Mouse (Mus musculus): Measurements from ENCODE around the gene Fam124b. TPM values are rescaled to one million over a fixed set of nuclear protein-coding genes. Genes with fewer than 3 reads are reported as not detected.

Gene Fam124b
- total RNA-seq (2022) = under 1 TPM; 0.11 to 0.15 (median 0.14) TPM

DNA sequence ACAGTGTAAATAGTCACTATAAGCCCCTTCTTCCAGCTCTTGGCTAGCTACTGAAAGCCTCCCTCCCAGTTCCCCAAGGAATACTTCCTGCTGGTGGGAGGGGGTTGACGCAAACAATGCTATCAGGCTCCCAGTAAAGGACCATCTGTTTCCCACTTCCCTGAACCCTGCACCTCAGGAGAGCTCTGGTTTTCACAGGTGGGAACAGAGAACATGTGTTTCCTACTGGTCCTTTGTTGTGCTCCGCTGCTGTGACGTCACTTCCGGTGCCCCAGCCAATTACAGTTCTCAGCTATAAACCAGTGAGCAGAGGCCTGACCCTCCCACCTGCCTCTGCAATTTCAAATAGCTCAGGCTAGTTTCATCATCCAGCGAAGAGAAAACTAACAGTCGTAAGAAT is at the start of gene Fam124b:
Gene Fam124b (minus strand): TSS at position 206 of the 400 bp plus-strand sequence.
- DNase-seq = no peak

DNA sequence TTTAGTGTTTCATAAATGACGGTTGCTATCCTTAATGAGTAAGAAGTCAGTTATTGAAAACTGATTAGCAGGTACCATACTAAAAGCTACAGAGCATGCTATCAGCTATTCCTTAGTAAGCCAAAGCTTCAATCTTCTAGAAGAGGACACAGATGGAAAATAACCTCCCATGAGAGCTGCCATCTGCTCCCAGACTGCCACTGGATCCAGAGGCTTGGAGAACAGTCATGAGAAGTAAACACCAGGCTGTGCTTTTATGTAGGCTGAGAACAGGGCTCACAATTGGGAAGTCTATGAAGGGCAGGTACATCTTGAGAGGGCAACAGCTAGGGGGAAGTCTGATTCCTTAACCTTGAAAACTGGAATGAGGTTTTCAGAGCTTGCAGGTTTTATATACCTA is 42.2 kb upstream of the Fam124b start:
- no peak for DNase-seq

DNA sequence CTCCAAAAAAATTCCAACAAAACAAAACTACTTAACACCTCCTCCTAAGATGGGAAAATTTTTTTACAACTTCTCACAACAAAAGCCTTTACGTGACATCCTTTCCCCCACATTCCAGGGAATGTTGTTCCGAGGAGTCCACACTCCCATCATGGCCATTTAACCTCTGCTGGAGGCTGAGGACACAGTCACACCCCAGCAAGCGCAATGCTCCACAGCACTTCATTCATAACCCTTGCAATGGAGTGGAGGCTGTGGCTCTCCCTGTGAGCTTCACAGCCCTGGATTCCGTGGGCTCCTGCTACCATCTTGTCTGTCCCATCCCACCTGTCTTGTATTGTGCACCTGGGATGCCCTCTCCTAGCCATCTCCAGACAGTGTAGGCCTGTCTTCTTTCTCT is 40.4 kb upstream of the Fam124b start:
- DNase-seq = no peak

DNA sequence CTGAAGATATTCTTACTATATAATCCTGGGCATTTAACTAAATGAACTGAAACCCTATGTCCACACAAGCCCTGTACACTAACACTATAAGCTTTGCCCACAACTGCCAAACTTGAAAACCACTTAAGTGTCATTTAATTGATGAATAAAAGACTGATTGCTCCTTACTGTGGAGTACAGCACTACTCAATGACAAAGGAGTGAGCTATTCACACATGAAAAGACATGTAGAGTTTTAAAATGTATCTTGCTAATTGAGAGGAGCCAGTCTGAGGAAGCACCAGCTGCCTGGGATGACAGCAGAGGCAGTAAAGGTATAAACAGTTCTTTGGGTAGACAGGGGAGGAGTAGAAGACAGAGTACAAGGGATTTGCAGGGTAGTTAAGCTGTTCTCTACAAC is 35.0 kb upstream of the Fam124b start:
- no peak for DNase-seq

DNA sequence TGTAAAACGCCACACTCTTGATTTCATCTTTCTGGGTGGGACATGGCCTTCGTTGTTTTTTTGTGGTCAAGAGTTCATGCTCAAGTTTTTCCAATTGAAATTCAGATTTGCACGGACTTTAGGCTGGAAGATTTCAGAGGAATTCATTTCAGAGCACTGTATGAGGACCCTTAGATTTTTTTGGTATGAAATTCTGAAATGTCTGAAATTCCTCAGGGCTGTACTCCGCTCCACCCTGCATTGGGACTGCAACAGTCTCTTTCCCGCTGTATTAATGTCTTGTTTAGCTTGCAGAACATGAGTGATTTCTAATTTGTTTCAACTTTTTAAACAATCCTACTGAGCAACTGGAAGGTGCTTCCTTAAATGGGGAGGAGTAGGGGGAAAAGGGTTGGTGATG is 32.0 kb upstream of the Fam124b start:
- DNase-seq = no peak

DNA sequence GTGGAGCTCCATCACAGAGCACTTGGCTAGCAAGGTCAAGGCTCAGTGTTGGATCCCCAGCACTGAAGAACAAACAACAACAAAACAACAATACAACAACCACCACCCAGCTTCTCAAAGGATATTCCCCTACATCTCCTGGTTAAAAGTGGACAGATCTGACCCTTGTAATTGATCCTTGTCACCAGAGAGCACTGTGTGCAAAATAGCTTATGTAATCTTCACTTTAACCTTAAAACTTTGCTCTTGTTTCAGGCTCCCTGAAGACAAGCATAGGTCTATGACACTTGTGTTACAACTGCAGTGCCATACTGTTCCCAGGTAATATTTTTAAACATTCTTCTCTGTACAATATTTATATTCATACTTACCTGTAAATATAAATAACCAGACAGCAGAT is 28.9 kb upstream of the Fam124b start:
- no peak for DNase-seq

DNA sequence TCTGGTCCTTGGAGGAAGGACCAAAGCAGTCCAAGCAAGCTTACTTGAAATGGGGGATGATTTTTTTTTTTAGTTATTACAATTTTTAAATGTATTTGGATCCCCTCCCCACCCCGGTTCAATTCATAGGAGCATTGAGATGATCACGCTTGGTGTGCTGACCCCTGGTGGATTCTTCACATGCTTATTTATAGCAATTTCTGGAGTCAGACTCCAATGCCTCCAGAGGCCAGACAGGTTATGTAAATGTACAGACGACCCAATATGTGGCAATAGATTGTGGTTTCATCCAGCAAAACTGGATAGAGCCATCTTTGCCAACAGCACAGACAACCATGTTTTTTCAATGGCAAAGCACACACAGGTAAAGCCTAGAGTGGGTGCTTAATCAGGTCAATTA is 25.9 kb upstream of the Fam124b start:
- DNase-seq = no peak

DNA sequence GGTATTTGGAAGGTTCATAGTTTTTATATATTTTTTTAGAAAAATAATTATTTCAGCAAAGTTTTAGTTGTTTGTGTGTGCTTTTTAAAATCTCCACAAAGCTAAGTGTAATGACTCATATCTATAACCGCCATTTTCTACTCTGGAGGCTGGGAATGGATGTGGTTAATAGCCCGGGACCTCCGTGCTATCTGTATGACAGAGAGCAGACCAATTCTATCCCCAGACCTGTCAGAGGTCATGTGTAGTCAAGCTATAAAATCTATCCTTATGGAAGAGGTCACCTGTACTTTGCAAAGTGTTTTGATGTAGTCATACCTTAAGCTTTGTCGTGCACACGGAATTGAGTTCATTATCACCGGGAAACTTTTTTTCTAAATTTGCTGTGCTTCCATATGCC is 23.3 kb upstream of the Fam124b start:
- DNase-seq = no peak

DNA sequence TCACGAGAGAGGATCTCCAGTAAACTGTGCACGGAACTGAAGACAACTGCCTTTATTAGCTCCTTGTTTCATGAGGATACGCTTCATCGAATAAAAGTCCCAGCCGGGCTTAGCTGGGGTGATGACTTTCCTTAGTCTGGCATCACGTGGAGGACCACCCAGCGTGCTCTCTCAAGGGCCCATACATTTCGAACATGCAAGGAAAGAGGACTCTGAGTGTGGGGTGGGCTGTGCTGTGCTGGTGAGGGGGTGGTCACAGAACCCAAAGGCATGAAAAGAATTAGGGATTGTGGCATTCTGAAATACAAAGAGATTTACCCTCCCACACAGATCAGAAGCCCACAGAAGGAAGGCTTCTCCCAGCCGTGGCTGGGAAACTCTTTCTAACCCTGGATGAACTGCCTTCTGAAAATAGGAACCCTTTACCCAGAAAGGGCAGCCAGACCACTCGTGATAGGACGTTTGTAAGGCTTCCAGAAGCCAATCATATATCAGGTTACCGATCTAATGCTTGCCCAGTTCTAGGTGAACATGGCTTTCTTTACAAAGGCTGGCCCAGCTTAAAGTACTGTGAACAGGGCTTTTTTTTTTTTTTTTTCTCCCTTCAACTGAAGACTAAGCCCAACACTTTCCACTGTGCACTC is 21.9 kb upstream of the Fam124b start:
- DNase-seq = no peak

DNA sequence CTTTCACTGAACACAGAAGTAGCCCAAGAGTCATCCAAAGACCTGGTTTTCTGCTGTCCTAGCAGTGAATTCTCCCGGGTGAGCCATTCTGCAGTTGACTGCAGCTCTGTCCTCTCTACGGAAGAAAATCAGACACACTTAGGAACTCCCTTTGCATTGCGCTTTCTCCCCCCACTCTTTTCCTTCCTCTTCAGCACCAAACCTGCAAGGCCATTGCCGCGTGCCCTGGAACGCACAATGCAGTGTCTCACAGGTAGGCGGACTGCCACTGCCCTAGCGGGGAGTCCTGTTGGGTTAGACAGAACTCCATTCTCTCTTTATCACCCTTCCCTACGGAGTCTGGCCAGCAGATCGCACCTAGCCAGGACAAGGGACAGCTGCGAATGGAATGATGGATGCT is 21.2 kb upstream of the Fam124b start:
- no peak for DNase-seq

DNA sequence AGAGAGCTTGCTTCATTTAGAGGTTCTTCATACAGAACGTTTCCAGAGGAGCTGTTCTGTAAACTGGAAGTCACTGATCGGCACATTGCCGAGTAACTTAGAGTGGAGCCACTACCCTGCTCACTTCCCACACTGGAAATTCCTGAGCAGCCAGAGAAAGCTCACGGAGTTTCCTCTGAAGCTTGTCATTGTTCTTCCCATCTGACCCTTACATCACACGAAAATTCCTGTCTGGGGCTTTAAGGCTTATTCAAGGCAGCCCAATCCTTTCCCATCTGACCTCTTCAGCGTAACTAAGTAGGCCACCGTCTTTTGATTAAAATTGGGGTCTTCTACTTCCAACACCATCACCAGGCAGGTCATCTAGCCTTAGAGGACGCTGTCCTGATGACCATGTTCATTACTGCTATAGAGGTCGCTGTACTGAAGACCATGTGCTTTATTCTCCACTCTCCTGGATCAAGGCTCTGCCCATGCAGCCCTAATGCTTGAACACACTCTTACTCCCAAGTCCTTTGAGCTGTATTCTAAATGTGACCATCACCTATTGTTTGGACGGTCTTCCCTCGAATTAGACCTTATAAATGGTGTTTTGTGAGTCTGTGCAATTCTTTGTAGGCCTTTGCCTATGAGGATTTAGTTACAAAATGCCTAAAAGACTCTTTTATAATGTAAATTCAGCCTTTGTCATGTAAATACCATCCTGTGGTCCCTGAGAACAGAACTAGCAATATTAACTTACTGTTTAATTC is 18.9 kb upstream of the Fam124b start:
- DNase-seq = no peak

DNA sequence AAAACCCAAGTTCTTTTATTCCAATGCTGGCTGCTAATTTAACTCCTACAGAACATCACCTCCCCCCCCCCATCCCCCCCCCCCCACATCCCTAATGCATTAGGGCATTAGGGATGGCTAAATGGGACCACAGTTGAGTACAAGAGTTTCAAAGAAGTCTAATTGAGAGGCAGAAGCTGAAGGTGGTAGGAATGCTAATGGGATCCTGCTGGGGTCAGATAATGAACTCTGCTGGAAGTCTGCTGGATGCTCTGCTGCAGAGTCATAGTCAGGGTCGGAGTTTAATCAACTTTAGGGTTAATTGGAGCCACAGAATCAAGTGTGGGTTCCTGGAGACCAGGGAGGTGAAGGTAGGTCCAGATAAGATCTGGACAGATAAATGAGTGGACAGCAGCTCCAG is 17.9 kb upstream of the Fam124b start:
- no peak for DNase-seq

DNA sequence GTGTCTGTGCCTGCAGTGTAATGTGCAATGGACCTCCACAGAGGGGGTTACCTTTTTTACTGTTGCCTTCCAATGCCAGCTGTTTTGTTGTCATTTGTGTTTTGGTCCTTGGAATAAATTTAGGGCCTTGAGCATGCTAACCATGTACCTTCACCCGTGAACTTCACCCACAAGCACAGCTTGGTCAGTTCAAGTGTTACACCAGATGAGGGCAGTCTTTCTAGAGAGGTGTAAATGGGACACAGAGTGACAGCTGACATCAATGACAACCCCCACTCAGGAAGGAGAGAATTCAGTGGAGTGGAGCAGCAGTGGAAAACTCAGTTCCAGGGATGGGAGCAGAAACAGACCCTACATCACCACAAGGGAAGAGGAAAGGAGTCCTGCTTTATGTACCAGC is 12.3 kb upstream of the Fam124b start:
- DNase-seq = no peak

DNA sequence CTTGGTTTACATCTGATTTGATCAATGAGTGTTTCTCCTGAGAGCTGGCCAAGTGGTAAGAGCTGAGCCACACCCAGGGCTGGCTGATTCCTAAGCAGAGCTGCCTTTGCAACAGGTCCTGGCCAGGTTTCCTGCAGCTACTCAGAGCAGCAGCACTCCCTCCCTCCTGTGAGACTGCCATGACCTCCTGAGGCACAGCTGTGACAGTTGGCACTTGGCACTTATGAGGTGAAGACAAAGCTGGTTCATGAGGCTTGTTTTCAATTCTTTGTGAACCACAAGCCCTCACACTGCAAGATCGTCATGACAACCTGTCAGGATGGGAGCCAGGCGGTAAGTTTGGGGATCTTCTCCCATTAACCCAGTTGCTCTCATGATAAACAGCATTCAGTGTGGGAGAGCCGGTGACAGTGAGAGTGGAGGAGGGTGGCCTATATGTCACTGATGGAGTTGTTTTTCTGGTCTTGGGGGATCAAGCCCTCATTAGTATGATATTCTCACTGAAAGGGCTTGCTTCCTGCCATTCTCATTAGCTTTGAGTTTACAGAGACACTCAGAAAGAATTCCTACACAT is 6.7 kb upstream of the Fam124b start:
- no peak for DNase-seq

DNA sequence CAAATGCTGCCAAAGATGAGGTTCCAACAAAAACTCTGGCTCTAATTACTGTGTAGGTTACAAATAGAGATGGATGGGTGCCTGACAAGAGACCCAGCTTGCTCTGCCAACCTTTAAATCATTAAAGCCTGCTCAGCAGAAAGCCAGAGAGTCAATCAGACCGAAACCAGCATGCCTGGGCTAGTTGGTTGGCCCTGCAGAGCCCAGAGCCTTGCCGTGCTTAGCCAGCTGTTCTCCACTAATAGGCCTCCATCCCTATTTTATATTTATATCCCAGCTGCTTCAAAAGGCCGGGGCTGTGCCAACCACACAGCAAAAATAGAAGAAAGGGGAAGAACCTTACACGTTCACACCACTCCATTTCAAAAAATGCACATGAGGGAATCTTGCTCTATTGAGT is 2.9 kb upstream of the Fam124b start:
- no peak for DNase-seq

DNA sequence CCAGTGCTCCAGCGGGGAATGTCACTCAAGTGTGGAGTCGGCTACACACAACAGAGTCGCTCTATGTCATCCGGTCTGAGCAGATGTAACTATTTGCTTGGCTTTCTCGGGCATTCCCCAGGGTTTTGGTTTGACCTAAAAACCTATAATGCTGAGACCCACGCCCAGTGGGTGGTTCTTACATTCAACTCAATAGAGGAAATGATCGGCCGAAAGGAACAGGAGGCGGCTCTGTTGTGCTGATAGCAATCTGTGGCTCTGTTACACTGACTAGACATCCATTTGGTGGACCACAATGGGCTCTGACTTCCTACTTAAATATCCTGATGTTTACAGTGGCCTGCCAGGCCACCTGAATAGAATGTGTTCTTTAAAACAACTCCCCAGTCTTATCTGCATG is 4.4 kb downstream of the Fam124b start:
- no peak for DNase-seq

DNA sequence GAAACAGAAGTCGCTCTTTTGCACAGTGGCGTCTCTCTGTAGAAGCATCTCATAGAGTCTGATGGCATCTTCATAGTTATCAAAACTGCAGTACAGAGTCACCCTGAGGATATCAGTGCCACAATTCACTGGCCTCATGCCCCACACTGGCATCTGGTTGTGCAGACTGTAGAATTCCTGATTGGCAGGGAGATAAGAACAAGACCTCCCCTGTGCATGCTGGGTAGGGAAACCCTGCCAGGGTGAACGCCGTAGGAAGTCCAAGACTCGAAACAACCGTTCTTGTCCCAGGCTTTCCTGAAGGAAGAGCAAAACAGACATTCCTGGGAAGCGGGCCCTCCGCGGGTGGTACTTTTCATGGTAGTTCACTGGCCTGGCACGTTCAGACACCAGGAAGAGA is 5.1 kb downstream of the Fam124b start:
- no peak for DNase-seq

DNA sequence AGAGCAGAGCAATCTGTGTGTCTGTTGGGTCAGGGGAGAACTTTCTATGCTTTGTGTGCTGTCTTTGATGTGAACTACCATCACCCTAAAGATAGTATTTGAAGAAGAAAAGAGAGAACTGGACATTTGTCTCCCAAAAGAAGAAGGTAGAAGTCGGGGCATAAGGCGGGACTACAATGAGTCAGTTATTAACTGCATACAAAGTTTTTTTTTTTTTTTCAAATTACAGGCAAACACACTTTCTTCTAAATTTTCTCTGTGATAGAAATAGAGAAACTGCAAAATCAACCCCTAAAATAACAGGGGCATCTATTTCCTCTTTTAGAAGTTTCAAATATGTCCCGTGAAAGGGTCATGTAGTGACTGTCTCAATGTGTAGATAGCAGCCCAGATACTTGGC is 16.0 kb downstream of the Fam124b start:
- no peak for DNase-seq

DNA sequence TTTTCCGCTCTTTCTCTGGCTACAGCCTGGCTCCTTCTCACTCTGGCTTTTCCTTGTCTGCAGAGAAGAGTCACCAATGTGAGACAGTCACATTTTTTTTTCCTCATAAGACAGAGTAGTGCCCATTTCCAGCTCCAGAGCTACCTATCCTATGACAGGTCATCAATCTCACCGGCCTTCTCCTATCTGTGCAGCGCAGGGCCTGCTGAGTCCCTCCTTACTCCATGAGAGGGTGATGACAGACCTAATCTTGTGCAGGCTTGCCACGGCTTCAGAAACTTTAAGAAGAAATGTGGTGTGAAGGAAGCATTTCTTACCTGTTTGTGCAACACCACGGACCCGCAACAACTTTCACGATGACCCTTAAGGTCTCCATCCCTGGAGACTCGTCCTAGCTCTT is 25.4 kb downstream of the Fam124b start:
- no peak for DNase-seq

DNA sequence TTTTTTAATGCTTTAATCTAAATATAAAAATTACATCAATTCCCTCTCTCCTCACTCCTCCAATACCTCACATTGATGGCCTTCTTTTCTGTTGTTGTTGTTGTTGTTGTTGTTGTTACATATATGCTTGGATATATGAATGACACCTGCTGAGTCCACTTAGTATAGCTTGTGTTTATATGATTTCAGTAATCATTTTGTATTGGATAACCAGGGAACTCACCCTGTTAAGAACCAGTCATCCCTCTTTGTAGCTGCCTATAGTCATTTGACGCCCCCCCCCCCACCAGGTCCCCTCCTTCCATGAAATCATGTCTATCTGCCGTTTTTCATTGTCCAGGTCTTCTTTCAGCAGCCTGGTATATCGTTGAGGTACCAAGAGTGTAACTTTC is 36.9 kb downstream of the Fam124b start:
- no peak for DNase-seq

DNA sequence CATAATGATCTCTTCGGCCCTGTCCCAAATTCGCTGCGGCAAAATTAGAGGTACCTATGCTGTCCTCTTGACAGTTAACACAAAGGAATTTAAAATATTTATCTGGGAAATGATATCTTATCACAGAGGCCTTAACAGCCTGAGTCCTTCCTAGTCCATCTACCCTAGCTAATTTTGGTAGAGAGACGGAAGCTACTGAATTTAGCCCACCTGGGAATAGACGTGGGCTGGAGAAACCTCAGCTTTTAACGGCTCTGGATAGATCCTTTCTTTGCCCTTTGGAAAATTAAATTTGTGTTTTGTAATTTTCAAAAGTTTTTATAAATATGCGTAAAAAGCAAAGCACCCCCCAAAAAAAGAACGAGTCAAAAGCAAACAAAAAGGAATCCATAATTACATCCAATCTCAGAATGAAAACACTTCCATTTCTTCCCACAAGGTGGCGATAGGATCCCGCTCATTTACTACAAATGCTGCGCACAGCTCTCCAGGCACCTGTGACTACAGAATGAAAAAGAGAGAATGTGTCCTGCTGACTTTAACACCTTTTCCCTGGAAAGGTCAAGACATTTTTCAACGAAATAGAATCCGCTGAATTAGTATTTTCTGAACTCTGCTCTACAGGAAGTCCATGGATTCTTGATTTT is 37.4 kb downstream of the Fam124b start:
- no peak for DNase-seq

DNA sequence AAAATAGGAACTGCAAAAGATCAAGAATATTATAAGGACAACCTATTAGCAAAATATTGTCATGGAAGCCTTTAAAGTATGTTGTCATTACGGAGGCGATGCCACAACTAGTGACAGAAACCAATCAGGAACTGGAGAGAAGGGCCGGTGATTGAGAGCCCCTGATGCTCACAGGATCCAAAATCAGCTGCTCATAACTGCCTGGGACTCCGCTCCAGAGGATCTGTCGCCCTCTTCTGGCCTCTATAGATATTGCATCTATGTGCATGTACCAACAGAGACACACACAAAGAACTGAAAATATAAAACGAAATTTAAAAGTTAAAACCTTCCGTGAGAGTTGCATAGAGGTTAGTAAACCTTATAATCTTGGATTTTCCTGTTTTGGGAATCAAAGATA is 38.1 kb downstream of the Fam124b start:
- DNase-seq = no peak

DNA sequence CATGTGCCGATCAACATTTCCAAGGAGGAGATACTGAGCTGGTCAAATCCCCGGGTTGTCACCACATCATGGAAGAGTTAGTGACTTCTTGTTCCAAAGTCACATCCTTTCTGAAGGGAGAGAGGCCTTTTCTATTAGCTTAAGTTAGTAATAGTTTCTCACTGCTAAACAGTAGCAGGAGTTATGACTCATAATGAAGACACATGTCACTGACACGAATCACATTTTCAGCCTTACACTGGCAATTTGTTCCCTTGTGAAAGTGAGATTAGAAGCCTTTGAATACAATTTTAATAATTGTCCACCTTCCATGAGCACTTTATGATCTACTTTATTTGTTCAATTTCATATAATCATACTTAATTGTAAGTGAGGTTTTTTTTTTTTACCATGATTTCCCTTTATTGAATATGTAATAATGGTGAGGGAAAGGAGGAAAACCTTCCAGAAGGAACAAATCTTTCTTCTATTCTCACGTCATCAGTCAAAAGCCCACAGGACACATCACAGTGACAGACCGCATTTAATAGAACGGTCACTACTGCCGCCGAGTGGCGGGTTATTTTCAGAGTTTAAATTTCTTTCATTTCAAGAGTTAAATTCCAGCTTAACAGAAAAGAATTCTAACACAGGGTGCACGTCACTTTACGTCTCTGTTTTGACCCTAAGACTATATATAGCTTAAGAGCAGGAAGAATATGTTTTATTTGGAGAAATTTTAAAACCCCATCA is 40.5 kb downstream of the Fam124b start:
- no peak for DNase-seq
